17 mouse cellular contexts compared by ENCODE assay signal in the genomic region with DNA sequence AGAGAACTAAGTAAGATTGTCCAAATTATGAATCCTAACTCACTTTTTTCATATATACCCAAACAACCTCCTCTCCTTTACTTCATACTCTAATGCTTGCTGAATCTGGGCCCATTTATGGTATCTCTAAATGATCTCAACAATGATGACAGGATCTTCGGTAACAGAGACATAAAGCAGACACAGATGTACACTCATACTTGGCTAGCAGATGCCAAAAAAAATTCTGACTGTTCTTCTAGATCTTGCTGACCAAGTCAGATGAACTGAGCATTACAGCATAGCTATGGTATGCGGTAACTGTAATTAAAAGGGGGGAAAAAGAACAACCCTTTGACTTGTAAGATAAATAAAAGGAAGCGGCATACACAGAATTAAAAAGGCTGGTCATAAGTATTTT. TPM values are rescaled to one million over a fixed set of nuclear protein-coding genes. Genes with fewer than 3 reads are reported as not detected.
DNase-seq lines count a peak whose midpoint lies in the region; ATAC-seq and TF ChIP-seq lines count a peak whose summit lies in the region.
"Had no signal": no experiment of that assay in that cellular context is flagged by ENCODE, and none has a peak within 500 bp of the region (broad histone marks: within the 10 kb centered on the region; RNA-seq: fewer than 3 reads in every experiment).

No protein-coding gene starts in this region.

- H3K9ac ChIP-seq in heart, embryonic 14.5 days (ENCODE audit: low read length), result no peak overlapping the region
- no peak overlapping the region for H3K9ac ChIP-seq in limb, embryonic 11.5 days (ENCODE audit: low read length)
- no peak overlapping the region for H3K9ac ChIP-seq in limb, embryonic 14.5 days (ENCODE audit: low read depth, low read length, severe bottlenecking)
- no peak overlapping the region for H3K9ac ChIP-seq in liver, embryonic 12.5 days
- H3K9ac ChIP-seq: hindbrain, embryonic 14.5 days; limb, embryonic 13.5 days had no signal

- H3K27ac ChIP-seq in heart, embryonic 14.5 days (replicated peaks in 1 of 2; ENCODE audit: control insufficient read depth in 1 of 2, insufficient read depth in 1 of 2, low read depth in 2 of 2, low read length in 2 of 2), result peak overlapping the region in 1 of 2 experiments; percentile 61; a peak in 2 of 4 replicates
- no peak overlapping the region for H3K27ac ChIP-seq in limb, embryonic 11.5 days (replicated peaks; ENCODE audit: low read depth, low read length)
- no peak overlapping the region for H3K27ac ChIP-seq in limb, embryonic 10.5 days
- H3K27ac ChIP-seq in limb, embryonic 14.5 days (replicated peaks; ENCODE audit: low read depth, low read length), result no peak overlapping the region
- no peak overlapping the region for H3K27ac ChIP-seq in liver, embryonic 12.5 days
- H3K27ac ChIP-seq: hindbrain, embryonic 14.5 days; limb, embryonic 13.5 days had no signal

- peak; percentile 77; the same call in 1 of the 2 replicates for ATAC-seq in heart, embryonic 14.5 days (ENCODE audit: insufficient number of reproducible peaks, insufficient read depth, low FRiP score, low read depth)
- ATAC-seq in limb, embryonic 11.5 days (ENCODE audit: insufficient number of reproducible peaks, low FRiP score, low TSS enrichment, low read depth), result 0 out of 2 replicates have a peak, but pooled peaks have one; percentile 44
- 0 out of 2 replicates have a peak, but pooled peaks have one; percentile 41 for ATAC-seq in limb, embryonic 14.5 days (ENCODE audit: low FRiP score, low read depth)
- no peak for ATAC-seq in liver, embryonic 12.5 days
- ATAC-seq in activated CD4-positive, CD25-positive, alpha-beta regulatory T cell, adult 4 months, result no peak

- no peaks in the 10 kb centered on the region for H3K9me3 ChIP-seq in heart, embryonic 14.5 days (ENCODE audit: control insufficient read depth, low read length)
- no peaks in the 10 kb centered on the region for H3K9me3 ChIP-seq in limb, embryonic 11.5 days (ENCODE audit: control insufficient read depth, low read length)
- no peaks in the 10 kb centered on the region for H3K9me3 ChIP-seq in limb, embryonic 10.5 days (replicated peaks)
- no peaks in the 10 kb centered on the region for H3K9me3 ChIP-seq in limb, embryonic 14.5 days (ENCODE audit: control insufficient read depth, low read length)
- H3K9me3 ChIP-seq in liver, embryonic 12.5 days (replicated peaks), result no peaks in the 10 kb centered on the region
- H3K9me3 ChIP-seq: limb, embryonic 13.5 days had no signal

- H3K4me2 ChIP-seq in heart, embryonic 14.5 days (ENCODE audit: low read length), result no peak overlapping the region
- no peak overlapping the region for H3K4me2 ChIP-seq in limb, embryonic 11.5 days (ENCODE audit: low read depth, severe bottlenecking)
- no peak overlapping the region for H3K4me2 ChIP-seq in limb, embryonic 14.5 days (replicated peaks; ENCODE audit: low read depth, low read length, severe bottlenecking)
- H3K4me2 ChIP-seq in liver, embryonic 12.5 days, result no peak overlapping the region
- H3K4me2 ChIP-seq: hindbrain, embryonic 14.5 days; limb, embryonic 13.5 days had no signal

- no peak for DNase-seq in heart, postnatal 25 days (ENCODE audit: low spot score)
- no peak for DNase-seq in limb, embryonic 11.5 days (ENCODE audit: low spot score)
- no peak for DNase-seq in limb, embryonic 10.5 days (ENCODE audit: low spot score)
- peak; percentile 73 for DNase-seq in Muller cell, postnatal 12 days (ENCODE audit: inconsistent ontology term)
- peak; percentile 61 for DNase-seq in limb, embryonic 14.5 days (ENCODE audit: low spot score)
- DNase-seq: cerebellum, adult 8-10 months; embryo, embryonic 11 days; gastrocnemius, postnatal 25 days; lung, postnatal 10 days; midbrain, embryonic 14.5 days; right cerebral cortex, postnatal 25 days; thymus, postnatal 14 days had no signal

- 20% methylated on average over 3 of the region's 3 CpGs for WGBS in heart, embryonic 14.5 days
- 88% methylated on average over 3 of the region's 3 CpGs for WGBS in limb, embryonic 11.5 days
- 89% methylated on average over 3 of the region's 3 CpGs for WGBS in limb, embryonic 10.5 days
- 60% methylated on average over 3 of the region's 3 CpGs for WGBS in limb, embryonic 14.5 days
- 63% methylated on average over 3 of the region's 3 CpGs for WGBS in liver, embryonic 12.5 days (ENCODE audit: insufficient replicate concordance)

- intact Hi-C loops in heart, postnatal 25 days (cut with DNase I), result no loop called here

- no peak for TF ChIP-seq POLR2A in limb, embryonic 14.5 days (IDR thresholded peaks at IDR 0.05; ENCODE audit: borderline replicate concordance, extremely low read depth, insufficient read depth, insufficient read length)

- peaks cover 22% of the 10 kb centered on the region; the same call in 1 of the 2 replicates for H3K36me3 ChIP-seq in heart, embryonic 14.5 days (ENCODE audit: control insufficient read depth, insufficient read depth, low read length)
- no peaks in the 10 kb centered on the region for H3K36me3 ChIP-seq in limb, embryonic 11.5 days (ENCODE audit: control insufficient read depth, insufficient read depth, low read length)
- peaks cover 5% of the 10 kb centered on the region; the same call in 1 of the 2 replicates for H3K36me3 ChIP-seq in limb, embryonic 10.5 days
- peaks cover 9% of the 10 kb centered on the region for H3K36me3 ChIP-seq in limb, embryonic 14.5 days (ENCODE audit: control insufficient read depth, insufficient read depth, low read length)
- 0 out of 2 replicates have a peak, but pooled peaks cover 3% of the 10 kb centered on the region for H3K36me3 ChIP-seq in liver, embryonic 12.5 days

- H3K4me1 ChIP-seq in heart, embryonic 14.5 days (ENCODE audit: control insufficient read depth in 2 of 2, insufficient read depth in 2 of 2, low read length in 2 of 2), result peaks cover 7 to 24% of the 10 kb centered on the region in 2 experiments
- no peaks in the 10 kb centered on the region for H3K4me1 ChIP-seq in limb, embryonic 11.5 days (ENCODE audit: control insufficient read depth, insufficient read depth, low read length)
- H3K4me1 ChIP-seq in limb, embryonic 10.5 days, result no peaks in the 10 kb centered on the region
- H3K4me1 ChIP-seq in limb, embryonic 14.5 days (ENCODE audit: control insufficient read depth, insufficient read depth, low read length), result no peaks in the 10 kb centered on the region
- H3K4me1 ChIP-seq in liver, embryonic 12.5 days, result no peaks in the 10 kb centered on the region

- H3K4me3 ChIP-seq in heart, embryonic 14.5 days (ENCODE audit: control insufficient read depth in 1 of 2, insufficient read depth in 1 of 2, low read depth in 1 of 2, low read length in 2 of 2), result no peak overlapping the region
- H3K4me3 ChIP-seq in limb, embryonic 11.5 days (ENCODE audit: low read depth, low read length), result no peak overlapping the region
- H3K4me3 ChIP-seq in limb, embryonic 10.5 days, result no peak overlapping the region
- no peak overlapping the region for H3K4me3 ChIP-seq in limb, embryonic 14.5 days (replicated peaks; ENCODE audit: low read length)
- no peak overlapping the region for H3K4me3 ChIP-seq in liver, embryonic 12.5 days
- H3K4me3 ChIP-seq: limb, embryonic 13.5 days had no signal

- no peaks in the 10 kb centered on the region for H3K27me3 ChIP-seq in heart, embryonic 14.5 days (ENCODE audit: control insufficient read depth, insufficient read depth, low read length)
- no peaks in the 10 kb centered on the region for H3K27me3 ChIP-seq in limb, embryonic 11.5 days (ENCODE audit: control insufficient read depth, insufficient read depth, low read length)
- H3K27me3 ChIP-seq in limb, embryonic 10.5 days (ENCODE audit: low read depth, poor library complexity, severe bottlenecking), result no peaks in the 10 kb centered on the region
- H3K27me3 ChIP-seq in limb, embryonic 14.5 days (ENCODE audit: control insufficient read depth, insufficient read depth, low read length), result no peaks in the 10 kb centered on the region
- H3K27me3 ChIP-seq in liver, embryonic 12.5 days (replicated peaks), result no peaks in the 10 kb centered on the region
- H3K27me3 ChIP-seq: limb, embryonic 13.5 days had no signal

RNA-seq across cellular contexts. Expression of a gene that starts 43.2 kb away (rescaled TPM):
- polyA plus RNA-seq in heart, embryonic 14.5 days (2014; fragmentation: Nextera tagmentation; extraction: Ambion mirVana), result 35.1 and 35.6 TPM in 2 replicates
- 10 to 100 TPM; 82.9 to 84.0 TPM for total RNA-seq in heart, postnatal 25 days (2021)
- 54.7 and 58.3 TPM in 2 replicates for polyA plus RNA-seq in limb, embryonic 11.5 days (2014; fragmentation: Nextera tagmentation; extraction: Ambion mirVana)
- 53.7 and 67.5 TPM in 2 replicates for polyA plus RNA-seq in limb, embryonic 10.5 days (2016; fragmentation: Nextera tagmentation; extraction: Ambion mirVana)
- polyA plus RNA-seq in limb, embryonic 14.5 days (2012; rRNA removed), result 9.9 and 10.9 TPM in 2 replicates
- 45.3 and 46.5 TPM in 2 replicates for polyA plus RNA-seq in limb, embryonic 14.5 days (2014; fragmentation: Nextera tagmentation; extraction: Ambion mirVana)
- polyA plus RNA-seq in liver, embryonic 12.5 days (2016; fragmentation: Nextera tagmentation; extraction: Ambion mirVana), result 44.4 and 47.6 TPM in 2 replicates
- polyA plus RNA-seq in activated CD4-positive, CD25-positive, alpha-beta regulatory T cell, adult 4 months (2017; shearing (Covaris generic)), result 10 to 100 TPM; 25.5 to 33.1 TPM

Comparison
In these comparisons a context has a peak if more than half of its experiments do, and no peak if none do; other contexts are left out.
1. DNase-seq: peak in Muller cell, postnatal 12 days (single experiment) and limb, embryonic 14.5 days (single experiment); none in heart, postnatal 25 days (single experiment), limb, embryonic 11.5 days (single experiment) and limb, embryonic 10.5 days (single experiment).
2. ATAC-seq: peak in heart, embryonic 14.5 days (single experiment), limb, embryonic 11.5 days (single experiment) and limb, embryonic 14.5 days (single experiment); none in liver, embryonic 12.5 days (single experiment) and activated CD4-positive, CD25-positive, alpha-beta regulatory T cell, adult 4 months (single experiment).